Mouse (Mus musculus) ES-E14 (cell line): ENCODE measurements around the gene Baiap2l2. TPM values are rescaled to one million over a fixed set of nuclear protein-coding genes. Genes with fewer than 3 reads are reported as not detected.

Source experiments
- DNase-seq: peaks from one replicate; pipeline ENCODE4 v3.0.0-alpha.2; 2013; ENCODE audit warnings: low read depth, low spot score
- H3K27ac ChIP-seq: 2 replicates; pipeline ENCODE4 v1.5.1; 2012; ENCODE audit warnings: low read depth, mild to moderate bottlenecking, low read length, moderate library complexity, mixed read lengths; ENCODE audit not compliant: poor library complexity, insufficient read depth, severe bottlenecking
- H3K36me3 ChIP-seq: 2 replicates; pipeline ENCODE4 v1.6.1; 2012; ENCODE audit warnings: mild to moderate bottlenecking, low read length, moderate library complexity, mixed read lengths; ENCODE audit not compliant: control insufficient read depth, poor library complexity, insufficient read depth, severe bottlenecking
- H3K4me1 ChIP-seq, 2 experiments: fragments of 150-350 bp in 1 of 2; sonication (generic) in 1 of 2; 2 replicates each; pipeline ENCODE4 v1.6.1; 2012; ENCODE audit warnings: low read length in 2 of 2, mild to moderate bottlenecking in 1 of 2, mixed read lengths in 1 of 2; ENCODE audit not compliant: control insufficient read depth in 2 of 2, insufficient read depth in 2 of 2, poor library complexity in 1 of 2
- H3K4me3 ChIP-seq, 2 experiments: fragments of 150-350 bp in 1 of 2; sonication (generic) in 1 of 2; 2 replicates each; pipeline ENCODE4 v1.5.1; 2012; ENCODE audit warnings: low read length in 2 of 2, low read depth in 1 of 2, mild to moderate bottlenecking in 1 of 2, mixed read lengths in 1 of 2; ENCODE audit not compliant: insufficient read depth in 1 of 2, poor library complexity in 1 of 2, severe bottlenecking in 1 of 2
- H3K9ac ChIP-seq: 2 replicates; pipeline ENCODE4 v1.6.1; 2012; ENCODE audit warnings: low read depth, mild to moderate bottlenecking, low read length, mixed read lengths; ENCODE audit not compliant: poor library complexity, insufficient read depth, severe bottlenecking
- H3K9me3 ChIP-seq: fragments of 150-350 bp; sonication (generic); 2 replicates; pipeline ENCODE4 v1.6.1; 2012; ENCODE audit warnings: low read depth, mild to moderate bottlenecking, low read length; ENCODE audit not compliant: control insufficient read depth, insufficient read depth
- CHD2 ChIP-seq: IDR thresholded peaks from 2 replicates; pipeline ENCODE4 v1.6.1; 2014; ENCODE audit warnings: mild to moderate bottlenecking, low read depth, low read length, inconsistent platforms
- HCFC1 ChIP-seq: IDR thresholded peaks from 2 replicates; pipeline ENCODE4 v1.6.1; 2012; ENCODE audit warnings: low read length, inconsistent platforms, borderline replicate concordance; ENCODE audit not compliant: insufficient read depth
- MAFK ChIP-seq: IDR thresholded peaks from 2 replicates; pipeline ENCODE4 v1.6.1; 2014; ENCODE audit warnings: mild to moderate bottlenecking, low read depth, low read length, inconsistent platforms; ENCODE audit not compliant: insufficient read depth
- ZC3H11A ChIP-seq: IDR thresholded peaks from 2 replicates; pipeline ENCODE4 v1.6.1; 2012; ENCODE audit warnings: low read depth, mild to moderate bottlenecking, inconsistent platforms, low read length, borderline replicate concordance
- ZNF384 ChIP-seq: IDR thresholded peaks from 2 replicates; pipeline ENCODE4 v1.6.1; 2012; ENCODE audit warnings: low read depth, low read length, inconsistent platforms
- in situ Hi-C, 2 experiments: fragments of 600-800 bp; cut with MboI; formaldehyde crosslinking; loops; one replicate each; pipeline ENCODE4 v1.15.1; 2025; ENCODE audit warnings: low sequenced_read_pairs in 2 of 2, inconsistent platforms in 1 of 2; ENCODE audit not compliant: unreplicated experiment in 2 of 2
- total RNA-seq: library from RNA; depleted of rRNA; stranded (reverse); fragments of 300-350 nt; gene quantifications from 2 replicates; pipeline ENCODE4 v1.2.3, GENCODE M21; 2012

The Baiap2l2 gene
- total RNA-seq, 1 experiment, result 0.13 TPM

- H3K9me3 ChIP-seq, result no peaks in the 10 kb centered on the region
- no peak overlapping the region for H3K9ac ChIP-seq
- H3K4me1 ChIP-seq, result peaks cover 2 to 22% of the 10 kb centered on the region in 2 experiments; a peak in 2 of 4 replicates
- H3K4me3 ChIP-seq, result no peak overlapping the region
- H3K36me3 ChIP-seq, result peaks cover 13% of the 10 kb centered on the region; the same call in 1 of the 2 replicates
- TF ChIP-seq ZNF384 (no peak), MAFK (no peak), HCFC1 (no peak), CHD2 (no peak), ZC3H11A (no peak)
- DNase-seq, result no peak
- H3K27ac ChIP-seq, result no peak overlapping the region
- in situ Hi-C loops, result no loop called here
Observed at GRCm38 (mm10) chr15:79322991-79323790, 37.9 kb upstream of the Baiap2l2 start.

GRCm38 (mm10) chr15:79322281-79322990 lies 37.1 kb upstream of the Baiap2l2 start:
- in situ Hi-C loops, result no loop called here
- peaks cover 2 to 22% of the 10 kb centered on the region in 2 experiments; a peak in 2 of 4 replicates for H3K4me1 ChIP-seq
- H3K27ac ChIP-seq, result peak overlapping the region; percentile 34; the same call in 1 of the 2 replicates
- no peak for TF ChIP-seq MAFK
- TF ChIP-seq CHD2, result no peak
- no peak for TF ChIP-seq ZNF384
- no peak for TF ChIP-seq HCFC1
- TF ChIP-seq ZC3H11A, result no peak
- no peak for DNase-seq
- no peak overlapping the region for H3K4me3 ChIP-seq
- H3K9ac ChIP-seq, result no peak overlapping the region; the same call in 1 of the 2 replicates
- H3K9me3 ChIP-seq, result no peaks in the 10 kb centered on the region
- H3K36me3 ChIP-seq, result peaks cover 17% of the 10 kb centered on the region

- no peak for DNase-seq
- H3K27ac ChIP-seq, result no peak overlapping the region
- no peak overlapping the region for H3K4me3 ChIP-seq
- no peaks in the 10 kb centered on the region for H3K9me3 ChIP-seq
- peaks cover 20% of the 10 kb centered on the region for H3K36me3 ChIP-seq
- no peak for TF ChIP-seq CHD2
- TF ChIP-seq HCFC1, result no peak
- no peak for TF ChIP-seq ZC3H11A
- no peak for TF ChIP-seq ZNF384
- TF ChIP-seq MAFK, result no peak
- no peak overlapping the region for H3K9ac ChIP-seq
- H3K4me1 ChIP-seq, result peaks cover 2 to 22% of the 10 kb centered on the region in 2 experiments; a peak in 2 of 4 replicates
- in situ Hi-C loops, result no loop called here
Observed at GRCm38 (mm10) chr15:79321733-79322190, 36.4 kb upstream of the Baiap2l2 start.

GRCm38 (mm10) chr15:79313848-79314369 lies 28.6 kb upstream of the Baiap2l2 start:
- DNase-seq, result no peak
- Histone ChIP-seq H3K4me3 (no peak overlapping the region), H3K4me1 (peaks cover 0 to 3% of the 10 kb centered on the region in 2 experiments; a peak in 1 of 4 replicates), H3K27ac (no peak overlapping the region), H3K36me3 (peaks cover 29% of the 10 kb centered on the region), H3K9me3 (no peaks in the 10 kb centered on the region), H3K9ac (no peak overlapping the region)
- TF ChIP-seq ZNF384 (no peak), HCFC1 (no peak), ZC3H11A (no peak), CHD2 (no peak), MAFK (no peak)
- in situ Hi-C loops, result no loop called here
